Mouse (Mus musculus) midbrain, postnatal 0 days (tissue): Measurements from ENCODE around the gene Prpf38b. TPM values are rescaled to one million over a fixed set of nuclear protein-coding genes. Genes with fewer than 3 reads are reported as not detected.

Source experiments
- ATAC-seq: fragments of 200-750 bp; cut with Nextera tagmentation; 2 replicates; pipeline ENCODE4 v1.8.0; 2017; ENCODE audit warnings: moderate number of reproducible peaks, mild to moderate bottlenecking, moderate TSS enrichment, moderate library complexity; ENCODE audit not compliant: low FRiP score
- DNase-seq: peaks from one replicate; pipeline ENCODE4 v3.0.0-alpha.2; 2015; ENCODE audit warnings: low spot score
- H3K27ac ChIP-seq: fragments of 300-500 bp; sonication (generic); 2 replicates; pipeline ENCODE4 v1.5.1; 2014; ENCODE audit warnings: low read depth, mild to moderate bottlenecking, low read length, mixed read lengths
- H3K27me3 ChIP-seq: fragments of 300-500 bp; sonication (generic); 2 replicates; pipeline ENCODE4 v1.6.1; 2014; ENCODE audit warnings: low read length, control low read depth, mixed read lengths; ENCODE audit not compliant: insufficient read depth
- H3K36me3 ChIP-seq: fragments of 300-500 bp; sonication (generic); 2 replicates; pipeline ENCODE4 v1.6.1; 2014; ENCODE audit warnings: low read length, control low read depth, mixed read lengths; ENCODE audit not compliant: insufficient read depth
- H3K4me1 ChIP-seq: fragments of 300-500 bp; sonication (generic); 2 replicates; pipeline ENCODE4 v1.6.1; 2014; ENCODE audit warnings: mild to moderate bottlenecking, control low read depth, antibody characterized with exemption, low read length, mixed read lengths; ENCODE audit not compliant: insufficient read depth
- H3K4me2 ChIP-seq: fragments of 300-500 bp; sonication (generic); 2 replicates; pipeline ENCODE4 v1.6.1; 2014; ENCODE audit warnings: low read depth, mild to moderate bottlenecking, low read length, mixed read lengths; ENCODE audit not compliant: poor library complexity, severe bottlenecking
- H3K4me3 ChIP-seq: fragments of 300-500 bp; sonication (generic); 2 replicates; pipeline ENCODE4 v1.5.1; 2014; ENCODE audit warnings: low read depth, mild to moderate bottlenecking, low read length, moderate library complexity
- H3K9ac ChIP-seq: fragments of 300-500 bp; sonication (generic); replicated peaks from 2 replicates; pipeline ENCODE4 v1.6.1; 2014; ENCODE audit warnings: mild to moderate bottlenecking, low read length, moderate library complexity, mixed read lengths; ENCODE audit not compliant: poor library complexity, severe bottlenecking
- H3K9me3 ChIP-seq: fragments of 300-500 bp; sonication (generic); 2 replicates; pipeline ENCODE4 v1.6.1; 2016; ENCODE audit warnings: low read length, control low read depth
- CTCF ChIP-seq: IDR thresholded peaks from 2 replicates; pipeline ENCODE4 v1.5.1; 2016; ENCODE audit warnings: antibody characterized with exemption, mild to moderate bottlenecking
- WGBS: fragments of 180-500 bp; shearing (Covaris S2); extraction: QIAGEN DNeasy Blood & Tissue Kit; methylation state at CpG from one replicate; pipeline ENCODE4 v1.1.7; 2014; 5-methylcytosine and 5-hydroxymethylcytosine counted together
- polyA plus RNA-seq: library from polyadenylated mRNA; unstranded; fragments of >200 nt; fragmentation: Nextera tagmentation; extraction: Ambion mirVana; gene quantifications from 2 replicates; pipeline ENCODE4 v1.2.1, GENCODE M21; 2015
- total RNA-seq: library from RNA; depleted of rRNA; stranded (reverse); fragments of >200 nt; gene quantifications from 2 replicates; pipeline ENCODE4 v1.2.3, GENCODE M21; 2014; rRNA removed

Prpf38b gene
- total and polyA plus RNA-seq, 2 experiments from 2014 or later, result 33.5 to 42.2 TPM

DNA sequence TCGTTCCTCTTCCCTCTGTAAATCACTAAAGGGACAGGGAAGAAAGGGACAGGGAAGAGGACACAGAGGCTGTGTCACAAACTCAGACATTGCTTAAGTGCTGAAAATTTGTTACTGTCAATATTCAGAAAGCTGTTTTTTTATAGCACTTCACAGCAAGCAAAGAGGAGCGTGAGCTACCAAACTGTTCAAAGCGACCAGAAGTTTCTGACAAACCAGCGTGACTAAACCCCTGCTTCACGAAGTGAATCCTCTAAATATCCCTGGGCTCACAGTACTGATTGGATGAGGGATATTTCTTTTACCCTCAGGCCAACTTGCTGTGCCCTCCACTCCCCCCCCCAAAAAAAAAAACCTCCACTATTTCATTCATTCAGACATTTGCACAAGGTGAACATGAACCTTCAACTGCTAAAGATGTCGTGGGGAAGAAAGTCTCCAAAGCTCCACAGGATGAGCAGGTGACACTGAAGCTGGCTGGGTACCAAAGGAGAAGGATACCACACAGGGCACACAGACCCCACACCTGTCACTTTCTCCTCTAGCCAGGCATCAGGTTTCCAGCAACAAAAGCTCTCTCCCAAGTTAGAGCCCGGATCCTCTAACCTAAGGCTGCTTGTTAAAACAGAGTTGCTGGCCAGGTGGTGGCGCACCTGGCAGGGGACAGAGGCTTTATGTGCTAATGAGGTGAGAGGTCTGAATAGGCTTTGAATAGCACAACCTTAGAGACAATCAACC, 55.0 kb downstream of the Prpf38b start:
- WGBS, result 32% methylated on average over 8 of the region's 8 CpGs

DNA sequence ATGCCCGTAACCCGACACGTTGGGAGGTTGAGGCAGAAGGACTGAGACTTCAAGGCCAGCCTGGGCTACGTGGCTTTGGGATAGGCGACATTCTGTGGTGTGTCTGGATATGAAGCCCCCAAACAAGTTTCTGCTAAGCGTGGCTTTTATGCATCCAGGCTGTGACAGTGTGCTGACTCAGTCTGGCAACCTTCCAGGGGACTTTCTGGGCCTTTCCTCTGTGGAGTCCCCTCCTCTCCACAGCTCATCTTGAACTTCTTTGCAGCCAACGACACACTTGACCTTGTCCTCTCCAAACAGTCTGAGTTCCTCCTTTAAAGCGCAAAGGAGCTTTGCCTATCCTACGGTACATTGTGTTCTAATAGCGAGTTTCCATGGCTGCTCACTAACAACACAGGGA, 55.7 kb downstream of the Prpf38b start:
- Histone ChIP-seq H3K4me3 (no peak overlapping the region), H3K36me3 (no peaks in the 10 kb centered on the region), H3K27me3 (no peaks in the 10 kb centered on the region), H3K9me3 (no peaks in the 10 kb centered on the region), H3K27ac (no peak overlapping the region), H3K9ac (no peak overlapping the region), H3K4me1 (peaks cover 6% of the 10 kb centered on the region), H3K4me2 (no peak overlapping the region)
- DNase-seq, result peak; percentile 55
- ATAC-seq, result no peak
- TF ChIP-seq CTCF, result no peak
- WGBS, result 64% methylated on average over 10 of the region's 10 CpGs

More for the DNA sequence above, 55.0 kb downstream of the Prpf38b start:
- Histone ChIP-seq H3K9ac (no peak overlapping the region), H3K9me3 (no peaks in the 10 kb centered on the region), H3K4me3 (no peak overlapping the region), H3K27me3 (no peaks in the 10 kb centered on the region), H3K36me3 (no peaks in the 10 kb centered on the region), H3K27ac (no peak overlapping the region), H3K4me2 (no peak overlapping the region), H3K4me1 (peaks cover 6% of the 10 kb centered on the region)
- peak; percentile 59 for TF ChIP-seq CTCF
- ATAC-seq (no peak), DNase-seq (peak; percentile 19)

DNA sequence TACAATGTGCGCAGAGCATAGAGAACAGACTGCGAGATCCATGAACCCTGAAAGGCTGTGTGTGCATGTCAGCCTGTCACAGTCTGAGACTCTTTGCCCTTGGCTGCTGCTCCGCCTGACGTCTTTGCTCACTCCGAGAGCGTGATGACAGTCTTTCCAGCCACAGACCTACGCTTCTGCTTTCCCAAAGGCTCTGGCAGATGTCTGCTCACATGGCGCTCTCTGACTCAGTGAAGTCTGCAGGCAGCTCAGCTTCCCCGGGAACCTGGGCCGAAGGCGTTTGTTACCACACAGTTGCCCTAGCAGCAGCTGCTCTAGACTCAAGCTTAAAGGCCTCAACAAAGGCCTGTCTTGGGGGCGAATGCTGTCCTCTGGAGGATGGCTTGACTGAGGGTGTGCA, 56.2 kb downstream of the Prpf38b start:
- TF ChIP-seq CTCF, result no peak
- ATAC-seq (no peak), DNase-seq (peak; percentile 62)
- H3K36me3 ChIP-seq, result no peaks in the 10 kb centered on the region
- no peaks in the 10 kb centered on the region for H3K9me3 ChIP-seq
- WGBS, result 38% methylated on average over 12 of the region's 12 CpGs
- peaks cover 6% of the 10 kb centered on the region for H3K4me1 ChIP-seq
- H3K4me3 ChIP-seq, result no peak overlapping the region
- no peaks in the 10 kb centered on the region for H3K27me3 ChIP-seq
- peak overlapping the region; percentile 18; the same call in 1 of the 2 replicates for H3K27ac ChIP-seq
- H3K4me2 ChIP-seq, result no peak overlapping the region
- H3K9ac ChIP-seq, result no peak overlapping the region

DNA sequence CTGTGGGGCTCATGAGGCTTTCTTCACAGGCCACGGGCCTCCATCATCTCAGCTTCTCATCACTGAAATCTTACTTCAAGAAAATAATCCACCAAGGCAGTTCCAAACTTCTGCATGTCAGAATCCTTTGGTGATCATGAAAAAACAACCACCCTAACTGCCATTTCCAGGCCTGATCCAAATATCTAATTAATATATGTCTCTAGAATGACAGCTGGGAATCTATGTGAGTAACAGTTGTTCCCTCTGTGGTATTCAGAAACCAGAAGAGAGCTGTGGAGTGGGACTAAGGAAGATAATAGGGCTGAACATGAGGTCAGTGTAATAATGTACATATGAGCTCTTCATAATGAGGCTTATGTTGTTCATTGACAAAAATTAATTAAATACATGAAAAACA, 58.3 kb downstream of the Prpf38b start:
- Histone ChIP-seq H3K27me3 (no peaks in the 10 kb centered on the region), H3K27ac (no peak overlapping the region), H3K4me3 (no peak overlapping the region), H3K4me1 (peaks cover 6% of the 10 kb centered on the region), H3K36me3 (no peaks in the 10 kb centered on the region), H3K9me3 (no peaks in the 10 kb centered on the region), H3K9ac (no peak overlapping the region), H3K4me2 (no peak overlapping the region)
- no peak for DNase-seq
- TF ChIP-seq CTCF, result no peak
- 81% methylated on average over 1 of the region's 1 CpGs for WGBS
- ATAC-seq, result no peak

Other genes starting within 250 kb of the Prpf38b start
- gene Gpsm2, start 189.4 kb downstream of the Prpf38b start, total RNA-seq, result 8.6 and 10.6 TPM in 2 replicates
- 12.7 and 13.3 TPM in 2 replicates for gene Gpsm2, start 189.4 kb downstream of the Prpf38b start, polyA plus RNA-seq
- not detected in 2 replicates for gene Aknad1, start 172.1 kb downstream of the Prpf38b start, total RNA-seq
- not detected in 2 replicates for gene Aknad1, start 172.1 kb downstream of the Prpf38b start, polyA plus RNA-seq
- gene Stxbp3, start 71.2 kb downstream of the Prpf38b start, total RNA-seq, result 8.8 and 12.3 TPM in 2 replicates
- 10.7 and 11.7 TPM in 2 replicates for gene Stxbp3, start 71.2 kb downstream of the Prpf38b start, polyA plus RNA-seq
- gene Fndc7, start 21.7 kb downstream of the Prpf38b start, total RNA-seq, result not detected in 2 replicates
- gene Fndc7, start 21.7 kb downstream of the Prpf38b start, polyA plus RNA-seq, result 0.09 TPM in 1 of 2 replicates, not detected in the other
- gene Henmt1, start 28.1 kb upstream of the Prpf38b start, total RNA-seq, result 1.3 and 2.3 TPM in 2 replicates
- gene Henmt1, start 28.1 kb upstream of the Prpf38b start, polyA plus RNA-seq, result 2.2 and 2.6 TPM in 2 replicates
- not detected in 2 replicates for gene Gm9857, start 28.7 kb upstream of the Prpf38b start, total RNA-seq
- not detected in 2 replicates for gene Gm9857, start 28.7 kb upstream of the Prpf38b start, polyA plus RNA-seq
- gene Fam102b, start 115.9 kb upstream of the Prpf38b start, total RNA-seq, result 84.1 and 100 TPM in 2 replicates
- gene Fam102b, start 115.9 kb upstream of the Prpf38b start, polyA plus RNA-seq, result 26.6 and 29.8 TPM in 2 replicates
- not detected in 2 replicates for gene Slc25a54, start 168.7 kb upstream of the Prpf38b start, total RNA-seq
- gene Slc25a54, start 168.7 kb upstream of the Prpf38b start, polyA plus RNA-seq, result 0.12 TPM in 1 of 2 replicates, not detected in the other
- gene Slc25a24, start 211.4 kb upstream of the Prpf38b start, total RNA-seq, result 2.9 and 6.0 TPM in 2 replicates
- gene Slc25a24, start 211.4 kb upstream of the Prpf38b start, polyA plus RNA-seq, result 2.8 and 2.9 TPM in 2 replicates